Mouse (Mus musculus): ENCODE results near the gene Abhd8.
"Not testable (repeated sequence)": the region's sequence is repeated elsewhere in the genome, so short reads cannot be mapped to it uniquely, and the experiment has no call there.

Gene Abhd8

GRCm38 (mm10) chr8:71461152-71461840, 2.2 kb downstream of the Abhd8 start:
- in situ Hi-C loops (cut with MboI) = no loop called here

GRCm38 (mm10) chr8:71460716-71461115, 2.7 kb downstream of the Abhd8 start:
- in situ Hi-C loops (cut with MboI) = no loop called here

GRCm38 (mm10) chr8:71457659-71458270, 5.7 kb downstream of the Abhd8 start:
- in situ Hi-C loops (cut with MboI) = no loop called here

GRCm38 (mm10) chr8:71456906-71457305, 6.5 kb downstream of the Abhd8 start:
- in situ Hi-C loops (cut with MboI) = no loop called here

- in situ Hi-C loops (cut with MboI) = no loop called here
Observed at GRCm38 (mm10) chr8:71454668-71455067, 8.8 kb downstream of the Abhd8 start.

- in situ Hi-C loops (cut with MboI) = no loop called here
Observed at GRCm38 (mm10) chr8:71452669-71453068, 10.8 kb downstream of the Abhd8 start.

GRCm38 (mm10) chr8:71451777-71452176, 11.7 kb downstream of the Abhd8 start:
- in situ Hi-C loops (cut with MboI) = no loop called here

- in situ Hi-C loops (cut with MboI) = no loop called here
Observed at GRCm38 (mm10) chr8:71451337-71451736, 12.1 kb downstream of the Abhd8 start.

GRCm38 (mm10) chr8:71445096-71445495, 18.4 kb downstream of the Abhd8 start:
- in situ Hi-C loops (cut with MboI) = loop anchor here (5.0 kb wide), 1 partner anchor 62 kb away; no protein-coding TSS in a partner anchor

- in situ Hi-C loops (cut with MboI) = no loop called here
Observed at GRCm38 (mm10) chr8:71441404-71441803, 22.1 kb downstream of the Abhd8 start.

GRCm38 (mm10) chr8:71437041-71437440, 26.4 kb downstream of the Abhd8 start:
- in situ Hi-C loops (cut with MboI) = no loop called here

GRCm38 (mm10) chr8:71432935-71433334, 30.5 kb downstream of the Abhd8 start:
- in situ Hi-C loops (cut with MboI) = not testable (repeated sequence)

- in situ Hi-C loops (cut with MboI) = no loop called here
Observed at GRCm38 (mm10) chr8:71422121-71422520, 41.3 kb downstream of the Abhd8 start.

GRCm38 (mm10) chr8:71411535-71412273, 51.8 kb downstream of the Abhd8 start:
- in situ Hi-C loops (cut with MboI) = no loop called here

GRCm38 (mm10) chr8:71408231-71408630, 55.2 kb downstream of the Abhd8 start:
- in situ Hi-C loops (cut with MboI) = no loop called here

- in situ Hi-C loops (cut with MboI) = no loop called here
Observed at GRCm38 (mm10) chr8:71407441-71407840, 56.0 kb downstream of the Abhd8 start.

Data from mature B cell (primary cell).